Mouse (Mus musculus) liver, postnatal 0 days (tissue): Measurements from ENCODE around the gene Diras2. TPM values are rescaled to one million over a fixed set of nuclear protein-coding genes. Genes with fewer than 3 reads are reported as not detected.

Experiments used
- ATAC-seq: fragments of 200-750 bp; cut with Nextera tagmentation; 2 replicates; pipeline ENCODE4 v1.8.0; 2017; ENCODE audit warnings: mild to moderate bottlenecking, moderate library complexity
- DNase-seq: peaks from one replicate; pipeline ENCODE4 v3.0.0-alpha.2; 2016
- H3K27ac ChIP-seq: fragments of 300-500 bp; sonication (generic); 2 replicates; pipeline ENCODE4 v1.5.1; 2014; ENCODE audit warnings: antibody characterized with exemption, moderate library complexity, mild to moderate bottlenecking, low read depth
- H3K27me3 ChIP-seq: fragments of 300-500 bp; sonication (generic); 2 replicates; pipeline ENCODE4 v1.6.1; 2014; ENCODE audit warnings: low read length, control low read depth, mixed read lengths; ENCODE audit not compliant: insufficient read depth
- H3K36me3 ChIP-seq: fragments of 300-500 bp; sonication (generic); replicated peaks from 2 replicates; pipeline ENCODE4 v1.6.1; 2014; ENCODE audit warnings: mild to moderate bottlenecking, control low read depth, low read length, moderate library complexity, mixed read lengths; ENCODE audit not compliant: insufficient read depth
- H3K4me1 ChIP-seq: fragments of 300-500 bp; sonication (generic); 2 replicates; pipeline ENCODE4 v1.6.1; 2014; ENCODE audit warnings: antibody characterized with exemption, mild to moderate bottlenecking, control low read depth; ENCODE audit not compliant: insufficient read depth
- H3K4me2 ChIP-seq: fragments of 300-500 bp; sonication (generic); 2 replicates; pipeline ENCODE4 v1.6.1; 2014; ENCODE audit warnings: low read depth, mild to moderate bottlenecking, low read length, moderate library complexity, mixed read lengths
- H3K4me3 ChIP-seq: fragments of 300-500 bp; sonication (generic); 2 replicates; pipeline ENCODE4 v1.5.1; 2014; ENCODE audit warnings: low read depth, low read length
- H3K9ac ChIP-seq: fragments of 300-500 bp; sonication (generic); replicated peaks from 2 replicates; pipeline ENCODE4 v1.6.1; 2014; ENCODE audit warnings: mild to moderate bottlenecking, moderate library complexity
- H3K9me3 ChIP-seq: fragments of 300-500 bp; sonication (generic); 2 replicates; pipeline ENCODE4 v1.6.1; 2016; ENCODE audit warnings: mild to moderate bottlenecking, control low read depth, low read length, mixed read lengths
- CTCF ChIP-seq: sonication (generic); IDR thresholded peaks from 2 replicates; pipeline ENCODE4 v1.5.1; 2016; ENCODE audit warnings: antibody characterized with exemption, low read depth
- EP300 ChIP-seq: IDR thresholded peaks from 2 replicates; pipeline ENCODE4 v1.6.1; 2016; ENCODE audit warnings: antibody characterized with exemption, low read depth, mild to moderate bottlenecking
- WGBS: fragments of 180-500 bp; shearing (Covaris S2); extraction: QIAGEN DNeasy Blood & Tissue Kit; methylation state at CpG from one replicate; pipeline ENCODE4 v1.1.7; 2014; ENCODE audit not compliant: insufficient replicate concordance; 5-methylcytosine and 5-hydroxymethylcytosine counted together
- polyA plus RNA-seq: library from polyadenylated mRNA; unstranded; fragments of >200 nt; fragmentation: Nextera tagmentation; extraction: Ambion mirVana; gene quantifications from 2 replicates; pipeline ENCODE4 v1.2.1, GENCODE M21; 2015

The Diras2 gene
- polyA plus RNA-seq, 1 experiment from 2014 or later: 0.12 TPM

DNA sequence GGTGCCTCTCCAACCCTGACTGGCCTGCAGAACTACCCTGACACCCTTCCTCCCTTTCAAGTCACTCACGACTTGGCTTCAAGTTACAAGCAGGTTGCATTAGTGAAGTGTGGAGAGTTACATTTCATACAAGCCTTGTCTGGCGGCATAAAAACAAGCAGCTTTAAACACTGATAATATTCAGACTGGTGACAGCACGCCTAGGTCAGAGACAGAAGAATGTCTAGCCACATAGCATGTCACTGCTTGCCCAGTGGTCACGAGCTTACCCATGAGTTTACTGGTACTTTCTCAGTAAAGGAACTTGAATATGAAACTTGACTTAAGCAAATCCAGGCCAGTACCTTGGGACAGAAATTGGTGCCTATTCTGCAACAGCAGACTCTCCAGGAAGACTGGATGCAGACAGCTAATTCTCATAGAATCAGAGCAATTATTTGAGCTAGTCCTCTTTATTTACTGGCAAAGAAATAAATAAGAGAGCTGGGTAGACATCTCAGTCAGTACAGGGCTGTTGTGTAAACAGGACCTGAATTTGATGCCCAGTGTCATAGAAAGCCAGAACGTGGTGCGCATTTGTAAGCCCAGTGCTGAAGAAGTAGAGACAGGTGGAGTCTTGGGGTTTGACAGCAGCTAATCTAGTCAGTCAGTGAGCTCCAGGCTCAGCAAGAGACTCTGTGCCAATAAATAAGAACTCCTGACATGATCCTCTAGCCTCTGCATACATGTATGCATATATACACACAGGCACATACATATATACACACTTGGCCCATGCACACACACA, 4.6 kb downstream of the Diras2 start:
- no peak overlapping the region for H3K27ac ChIP-seq
- H3K9me3 ChIP-seq: no peaks in the 10 kb centered on the region
- DNase-seq (no peak), ATAC-seq (no peak)
- no peak overlapping the region for H3K9ac ChIP-seq
- no peak overlapping the region for H3K4me2 ChIP-seq
- H3K4me3 ChIP-seq: no peak overlapping the region
- H3K4me1 ChIP-seq: peaks cover 6% of the 10 kb centered on the region
- TF ChIP-seq EP300: no peak
- TF ChIP-seq CTCF: no peak
- H3K27me3 ChIP-seq: peaks cover 23% of the 10 kb centered on the region
- H3K36me3 ChIP-seq: no peaks in the 10 kb centered on the region
- 69% methylated on average over 6 of the region's 6 CpGs for WGBS

DNA sequence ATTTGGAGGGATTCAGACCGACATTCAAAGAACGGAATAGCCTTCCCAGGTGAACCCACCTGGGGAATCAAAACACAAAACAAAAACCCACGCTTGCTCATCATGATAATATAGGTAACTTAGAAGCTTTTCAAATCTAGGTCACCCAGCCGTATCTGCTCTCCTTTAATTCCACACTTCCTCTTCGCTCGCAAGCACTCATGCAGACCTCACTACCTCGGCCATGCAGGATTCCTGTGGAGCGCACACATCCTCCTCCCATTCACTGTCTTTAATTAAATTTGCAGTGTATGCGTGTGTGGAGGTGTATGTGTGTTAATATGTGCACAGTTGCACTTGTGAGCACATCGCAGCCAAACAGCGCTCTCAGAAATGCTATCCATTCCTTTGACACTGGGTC, 6.8 kb downstream of the Diras2 start:
- no peak for ATAC-seq
- no peak for TF ChIP-seq EP300

DNA sequence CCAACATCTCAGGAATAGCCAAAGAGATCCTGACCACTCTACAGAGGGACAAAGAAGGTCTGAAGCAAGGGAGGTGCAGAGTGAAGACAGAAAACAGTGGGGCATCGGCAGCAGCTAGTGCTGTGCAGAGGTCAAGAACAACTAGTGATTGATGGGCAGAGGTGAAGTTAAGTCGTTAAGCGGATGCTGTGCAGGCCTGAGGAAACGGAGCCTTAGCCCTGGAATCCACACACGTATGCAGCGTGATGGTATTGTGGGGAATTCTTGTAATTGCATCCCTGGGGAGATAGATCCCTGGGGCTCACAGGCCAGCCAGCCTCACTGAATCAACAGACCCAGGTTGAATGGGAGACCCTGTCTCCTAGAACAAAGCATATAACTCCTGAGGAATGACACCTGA, 9.9 kb downstream of the Diras2 start:
- Histone ChIP-seq H3K4me3 (no peak overlapping the region), H3K4me1 (no peaks in the 10 kb centered on the region), H3K9me3 (no peaks in the 10 kb centered on the region), H3K36me3 (no peaks in the 10 kb centered on the region), H3K27ac (no peak overlapping the region), H3K4me2 (no peak overlapping the region), H3K9ac (no peak overlapping the region), H3K27me3 (no peaks in the 10 kb centered on the region)
- DNase-seq: no peak
- WGBS: 65% methylated on average over 6 of the region's 6 CpGs
- ATAC-seq: no peak
- TF ChIP-seq EP300 (no peak), CTCF (no peak)

More for the DNA sequence above, 6.8 kb downstream of the Diras2 start:
- Histone ChIP-seq H3K4me1 (no peaks in the 10 kb centered on the region), H3K9ac (no peak overlapping the region), H3K27ac (no peak overlapping the region), H3K9me3 (no peaks in the 10 kb centered on the region), H3K27me3 (peaks cover 11% of the 10 kb centered on the region), H3K36me3 (no peaks in the 10 kb centered on the region), H3K4me3 (no peak overlapping the region), H3K4me2 (no peak overlapping the region)
- WGBS: 80% methylated on average over 11 of the region's 11 CpGs
- no peak for DNase-seq

DNA sequence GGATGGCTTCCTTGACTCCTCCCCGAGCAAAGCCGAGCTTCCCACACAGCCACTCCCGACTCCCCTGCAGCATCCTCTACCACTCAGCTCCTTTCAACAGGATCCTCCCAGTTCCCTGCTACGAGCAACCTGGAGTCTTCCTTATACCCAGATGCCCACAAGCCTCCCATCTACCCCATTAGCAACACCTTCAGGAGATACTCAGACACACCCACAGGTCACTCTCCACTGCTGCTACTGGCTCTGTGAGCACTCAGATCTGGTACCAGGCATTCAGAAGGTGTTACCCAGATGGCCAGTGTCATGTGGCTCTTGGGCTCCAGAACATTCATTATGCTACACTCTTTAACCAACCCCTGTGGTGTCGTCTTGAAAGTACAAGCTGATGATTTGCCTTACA, 11.7 kb downstream of the Diras2 start:
- no peak for TF ChIP-seq CTCF
- no peak for TF ChIP-seq EP300
- no peak for ATAC-seq

DNA sequence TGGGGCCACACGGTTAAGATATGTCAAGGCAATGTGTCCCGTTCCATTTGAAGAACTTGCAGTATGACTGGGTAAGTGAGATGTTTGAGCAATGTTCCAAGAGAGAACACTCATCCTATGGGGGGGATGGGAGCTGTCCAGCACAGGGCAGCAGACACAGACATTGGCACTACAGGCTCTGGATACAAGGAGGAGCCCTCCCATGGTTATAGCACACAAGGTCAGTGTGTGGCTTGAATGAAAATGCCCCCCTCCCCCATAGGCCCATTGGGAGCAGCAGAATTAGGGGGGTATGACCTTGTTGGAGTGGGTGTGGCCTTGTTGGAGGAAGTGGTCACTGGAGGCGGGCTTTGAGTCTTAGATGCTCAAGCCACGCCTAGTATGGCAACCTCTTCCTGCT, 12.7 kb downstream of the Diras2 start:
- Histone ChIP-seq H3K27me3 (no peaks in the 10 kb centered on the region), H3K9ac (no peak overlapping the region)
- 74% methylated on average over 4 of the region's 4 CpGs for WGBS

More for the DNA sequence above, 11.7 kb downstream of the Diras2 start:
- no peak overlapping the region for H3K4me2 ChIP-seq
- H3K4me3 ChIP-seq: no peak overlapping the region
- no peaks in the 10 kb centered on the region for H3K36me3 ChIP-seq
- WGBS: 66% methylated on average over 5 of the region's 5 CpGs
- no peaks in the 10 kb centered on the region for H3K27me3 ChIP-seq
- no peaks in the 10 kb centered on the region for H3K9me3 ChIP-seq
- no peaks in the 10 kb centered on the region for H3K4me1 ChIP-seq
- no peak for DNase-seq
- no peak overlapping the region for H3K27ac ChIP-seq
- H3K9ac ChIP-seq: no peak overlapping the region

DNA sequence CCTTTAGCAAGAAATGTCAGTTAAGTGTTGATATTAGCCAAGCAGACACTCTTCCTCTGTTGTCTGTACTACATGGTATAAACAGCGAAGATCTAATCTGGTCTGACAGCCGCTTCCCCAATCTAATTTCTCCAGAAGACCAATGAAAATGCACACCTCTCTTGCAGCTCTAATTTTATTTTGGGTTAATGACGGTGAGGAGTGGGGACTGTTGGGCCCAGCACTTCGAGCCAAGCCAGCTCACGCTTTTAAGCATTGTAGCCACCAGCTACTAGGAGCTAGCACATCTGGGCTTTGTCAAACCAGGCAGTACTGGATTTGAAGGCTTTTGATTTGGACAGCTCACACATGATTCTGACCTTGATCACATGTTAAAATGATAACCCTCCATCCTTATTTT, 14.1 kb downstream of the Diras2 start:
- H3K4me2 ChIP-seq: no peak overlapping the region
- no peak overlapping the region for H3K4me3 ChIP-seq
- no peaks in the 10 kb centered on the region for H3K9me3 ChIP-seq
- H3K36me3 ChIP-seq: no peaks in the 10 kb centered on the region
- 79% methylated on average over 5 of the region's 5 CpGs for WGBS
- no peak overlapping the region for H3K9ac ChIP-seq
- TF ChIP-seq EP300: no peak
- no peak overlapping the region for H3K27ac ChIP-seq
- DNase-seq: no peak
- H3K27me3 ChIP-seq: no peaks in the 10 kb centered on the region
- H3K4me1 ChIP-seq: no peaks in the 10 kb centered on the region
- ATAC-seq: no peak

More for the DNA sequence above, 12.7 kb downstream of the Diras2 start:
- TF ChIP-seq EP300 (no peak), CTCF (no peak)
- H3K4me3 ChIP-seq: no peak overlapping the region
- H3K27ac ChIP-seq: no peak overlapping the region
- H3K4me2 ChIP-seq: no peak overlapping the region
- DNase-seq (no peak), ATAC-seq (no peak)
- no peaks in the 10 kb centered on the region for H3K4me1 ChIP-seq
- no peaks in the 10 kb centered on the region for H3K36me3 ChIP-seq
- H3K9me3 ChIP-seq: no peaks in the 10 kb centered on the region

DNA sequence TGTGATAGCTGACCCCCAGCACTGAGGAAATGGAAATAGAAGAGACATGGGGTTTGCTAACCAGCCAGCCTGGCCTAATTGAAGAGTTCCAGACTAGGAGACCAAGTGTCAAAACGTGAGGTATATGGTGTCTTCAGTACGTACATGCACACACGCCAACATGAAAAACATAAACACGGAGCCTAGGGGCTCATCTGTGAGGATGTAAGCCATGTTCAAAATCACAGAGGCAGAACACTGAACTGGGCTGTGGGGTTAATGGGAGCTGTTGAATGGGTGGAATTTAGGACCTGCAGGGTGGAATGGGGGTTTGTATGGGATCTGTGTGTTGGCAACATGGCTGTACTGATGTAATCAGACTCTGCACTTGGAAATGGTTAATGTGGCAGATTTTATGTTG, 14.5 kb downstream of the Diras2 start:
- ATAC-seq: no peak
- Histone ChIP-seq H3K27ac (no peak overlapping the region), H3K4me3 (no peak overlapping the region), H3K4me1 (no peaks in the 10 kb centered on the region), H3K9ac (no peak overlapping the region), H3K27me3 (no peaks in the 10 kb centered on the region), H3K4me2 (no peak overlapping the region), H3K36me3 (no peaks in the 10 kb centered on the region), H3K9me3 (no peaks in the 10 kb centered on the region)
- WGBS: 84% methylated on average over 4 of the region's 4 CpGs
- no peak for DNase-seq
- TF ChIP-seq CTCF: no peak
- no peak for TF ChIP-seq EP300
